Mouse (Mus musculus) small intestine, adult 2 months (tissue): Measurements from ENCODE around the gene Spon1.

Experiments
- CTCF ChIP-seq: fragments of 200-500 bp; IDR thresholded peaks from 2 replicates; pipeline ENCODE4 v1.5.1; 2012; ENCODE audit warnings: low read depth, mild to moderate bottlenecking, control low read depth, inconsistent platforms, low read length, moderate library complexity, mixed read lengths; ENCODE audit not compliant: insufficient replicate concordance, insufficient read length; ENCODE audit errors: extremely low read depth
- POLR2A ChIP-seq: fragments of 200-500 bp; IDR thresholded peaks from 2 replicates; pipeline ENCODE4 v1.6.1; 2012; ENCODE audit warnings: low read depth, mild to moderate bottlenecking, control low read depth, inconsistent platforms, low read length, moderate library complexity

- TF ChIP-seq POLR2A = no peak
- TF ChIP-seq CTCF = no peak
Measured at GRCm38 (mm10) chr7:113877926-113878325, 112.1 kb downstream of the Spon1 start.
